Mouse (Mus musculus): ENCODE results near the gene Samd4b. TPM values are rescaled to one million over a fixed set of nuclear protein-coding genes. Genes with fewer than 3 reads are reported as not detected.

Gene Samd4b
- total and polyA plus RNA-seq, 3 experiments: 6.4 to 45.9 TPM; not detected in 1

GRCm38 (mm10) chr7:28427738-28428137 lies 170.2 kb downstream of the Samd4b start:
- Histone ChIP-seq H3K27ac (ENCODE audit: control insufficient read depth, low read depth, low read length) (no peak overlapping the region), H3K4me1 (ENCODE audit: control insufficient read depth in 1 of 2, insufficient read depth in 2 of 2, low read length in 2 of 2) (peaks cover 24% of the 10 kb centered on the region in 2 experiments), H3K79me2 (ENCODE audit: control insufficient read depth, insufficient read depth, low read length, poor library complexity) (peaks cover 11% of the 10 kb centered on the region), H3K9me3 (replicated peaks; ENCODE audit: insufficient read depth, low read length) (no peaks in the 10 kb centered on the region), H3K4me3 (ENCODE audit: control insufficient read depth in 1 of 2, insufficient read depth in 1 of 2, low read depth in 2 of 2, low read length in 2 of 2) (no peak overlapping the region), H3K27me3 (ENCODE audit: control insufficient read depth in 1 of 2, insufficient read depth in 2 of 2, low read length in 2 of 2) (no peaks in the 10 kb centered on the region), H3K9ac (ENCODE audit: control insufficient read depth, low read depth, low read length, poor library complexity, severe bottlenecking) (no peak overlapping the region), H3K36me3 (ENCODE audit: control insufficient read depth in 1 of 2, insufficient read depth in 2 of 2, low read length in 2 of 2) (peaks cover 12 to 32% of the 10 kb centered on the region in 2 experiments)
- no peak for TF ChIP-seq MXI1 (IDR thresholded peaks at IDR 0.05; ENCODE audit: low read depth, low read length)
- TF ChIP-seq TBP (IDR thresholded peaks at IDR 0.05; ENCODE audit: low read depth, low read length): no peak
- TF ChIP-seq USF1 (IDR thresholded peaks at IDR 0.05; ENCODE audit: low read depth, low read length): no peak
- TF ChIP-seq TAL1 (IDR thresholded peaks at IDR 0.05; ENCODE audit: low read length): no peak
- TF ChIP-seq SMC3 (IDR thresholded peaks at IDR 0.05; ENCODE audit: low read depth, low read length): no peak
- TF ChIP-seq NRF1 (IDR thresholded peaks at IDR 0.05; ENCODE audit: insufficient read depth, low read depth, low read length, poor library complexity, severe bottlenecking): no peak
- TF ChIP-seq ZMIZ1 (IDR thresholded peaks at IDR 0.05; ENCODE audit: low read depth, low read length): no peak
- no peak for TF ChIP-seq POLR2AphosphoS5 (IDR thresholded peaks at IDR 0.05; ENCODE audit: borderline replicate concordance, low read depth, low read length)
- TF ChIP-seq SIN3A (IDR thresholded peaks at IDR 0.05; ENCODE audit: low read length): no peak
- TF ChIP-seq CTCF (IDR thresholded peaks at IDR 0.05 in 2 of 3, conservative IDR thresholded peaks at IDR 0.05 in 1 of 3; ENCODE audit: control insufficient read depth in 1 of 3, insufficient read depth in 1 of 3, low read depth in 2 of 3, low read length in 3 of 3, poor library complexity in 1 of 3, severe bottlenecking in 1 of 3): no peak
- no peak for TF ChIP-seq RAD21 (IDR thresholded peaks at IDR 0.05; ENCODE audit: low read depth, low read length)
- TF ChIP-seq UBTF (IDR thresholded peaks at IDR 0.05; ENCODE audit: borderline replicate concordance, insufficient read depth, low read depth, low read length): no peak
- TF ChIP-seq TCF12 (IDR thresholded peaks at IDR 0.05; ENCODE audit: low read depth, low read length): no peak
- TF ChIP-seq E2F4 (IDR thresholded peaks at IDR 0.05; ENCODE audit: borderline replicate concordance, low read depth, low read length): no peak
- DNase-seq (ENCODE audit: low read depth, low spot score): no peak

- no peaks in the 10 kb centered on the region; the same call in 1 of the 2 replicates for H3K79me2 ChIP-seq (ENCODE audit: control insufficient read depth, insufficient read depth, low read length, poor library complexity)
- H3K9ac ChIP-seq (ENCODE audit: control insufficient read depth, low read depth, low read length, poor library complexity, severe bottlenecking): no peak overlapping the region
- no peaks in the 10 kb centered on the region for H3K4me1 ChIP-seq (ENCODE audit: control insufficient read depth in 1 of 2, insufficient read depth in 2 of 2, low read length in 2 of 2)
- peaks cover 0 to 20% of the 10 kb centered on the region in 2 experiments; a peak in 3 of 4 replicates for H3K36me3 ChIP-seq (ENCODE audit: control insufficient read depth in 1 of 2, insufficient read depth in 2 of 2, low read length in 2 of 2)
- H3K27me3 ChIP-seq (ENCODE audit: control insufficient read depth in 1 of 2, insufficient read depth in 2 of 2, low read length in 2 of 2): no peaks in the 10 kb centered on the region
- no peak overlapping the region for H3K27ac ChIP-seq (ENCODE audit: control insufficient read depth, low read depth, low read length)
- no peak for DNase-seq (ENCODE audit: low read depth, low spot score)
- no peak overlapping the region for H3K4me3 ChIP-seq (ENCODE audit: control insufficient read depth in 1 of 2, insufficient read depth in 1 of 2, low read depth in 2 of 2, low read length in 2 of 2)
- TF ChIP-seq MAZ (IDR thresholded peaks at IDR 0.05; ENCODE audit: low read depth, low read length) (no peak), EP300 (IDR thresholded peaks at IDR 0.05; ENCODE audit: low read depth in 1 of 2, low read length in 2 of 2) (no peak), RAD21 (IDR thresholded peaks at IDR 0.05; ENCODE audit: low read depth, low read length) (no peak), ZNF384 (IDR thresholded peaks at IDR 0.05; ENCODE audit: low read depth, low read length) (no peak), NRF1 (IDR thresholded peaks at IDR 0.05; ENCODE audit: insufficient read depth, low read depth, low read length, poor library complexity, severe bottlenecking) (no peak), BHLHE40 (IDR thresholded peaks at IDR 0.05; ENCODE audit: borderline replicate concordance, low read depth, low read length) (no peak), ETS1 (IDR thresholded peaks at IDR 0.05; ENCODE audit: low read depth, low read length) (no peak)
- no peaks in the 10 kb centered on the region for H3K9me3 ChIP-seq (replicated peaks; ENCODE audit: insufficient read depth, low read length)
These were observed 174.9 kb downstream of the Samd4b start for GRCm38 (mm10) chr7:28423018-28423417.

Measured in MEL (cell line).